Mouse (Mus musculus) cortical plate, adult 2 months (tissue): Measurements from ENCODE around the gene Cdh23.

Experiments
- CTCF ChIP-seq: fragments of 200-500 bp; IDR thresholded peaks from 2 replicates; pipeline ENCODE4 v1.5.1; 2011; ENCODE audit warnings: mild to moderate bottlenecking, control low read depth, low read length; ENCODE audit not compliant: insufficient read depth; ENCODE audit errors: extremely low read depth
- POLR2A ChIP-seq: fragments of 200-500 bp; IDR thresholded peaks from 2 replicates; pipeline ENCODE4 v1.6.1; 2011; ENCODE audit warnings: mild to moderate bottlenecking, low read length, control low read depth; ENCODE audit not compliant: insufficient read depth; ENCODE audit errors: extremely low read depth

DNA sequence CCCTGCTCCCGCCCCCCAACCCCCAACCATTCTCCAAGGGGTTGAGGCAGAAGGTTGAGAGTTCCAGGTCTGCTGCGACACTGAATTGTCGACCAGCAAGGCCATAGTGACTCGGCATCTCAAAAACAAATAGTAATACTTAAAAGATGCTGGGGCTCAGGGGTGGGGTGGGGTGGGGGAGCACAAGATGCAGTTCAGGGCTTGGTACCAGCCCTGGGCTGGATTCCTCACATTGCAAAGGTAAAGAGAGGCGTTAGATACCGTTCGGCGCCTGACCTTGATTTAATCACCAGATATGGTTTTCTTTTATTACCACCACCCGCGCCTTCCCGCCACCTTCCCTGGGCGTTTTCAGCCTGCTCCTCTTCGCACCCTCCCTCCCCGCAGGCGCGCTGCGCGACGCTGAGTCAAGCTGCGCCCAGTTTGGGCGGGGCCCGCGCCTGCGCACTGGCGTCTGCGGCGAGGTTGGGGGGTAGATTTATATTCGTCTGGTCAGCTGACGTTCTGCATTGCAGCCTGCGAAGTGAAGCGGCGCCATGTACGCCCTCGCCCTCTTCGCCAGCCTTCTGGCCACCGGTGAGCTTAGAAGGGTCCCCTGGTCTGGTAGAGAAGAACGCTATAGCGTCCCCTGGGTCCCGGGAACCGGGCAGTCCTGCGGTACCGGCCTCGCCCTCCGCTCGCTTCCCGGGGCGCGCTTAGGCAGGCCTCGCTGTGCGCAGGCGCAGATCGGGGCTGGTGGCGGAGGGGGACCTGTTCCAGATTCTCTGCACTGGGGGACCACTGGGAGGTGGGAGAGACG, 418.9 kb downstream of the Cdh23 start, which contains the start of gene Psap:
- TF ChIP-seq CTCF: no peak
- TF ChIP-seq POLR2A: peak; percentile 97
